Mouse (Mus musculus): Measurements from ENCODE around the gene Chst3.

Chst3 gene

GRCm38 (mm10) chr10:60220607-60221006 lies 1.5 kb upstream of the Chst3 start:
- no peak overlapping the region for H3K4me3 ChIP-seq (replicated peaks; ENCODE audit: low read length)

GRCm38 (mm10) chr10:60220042-60220523 lies 1.0 kb upstream of the Chst3 start:
- peaks cover 16% of the 10 kb centered on the region for H3K9me3 ChIP-seq (ENCODE audit: low read length)
- peaks cover 58% of the 10 kb centered on the region for H3K27me3 ChIP-seq (ENCODE audit: insufficient read depth, low read length)
- peaks cover 56% of the 10 kb centered on the region for H3K4me1 ChIP-seq (replicated peaks; ENCODE audit: low read depth, low read length)
- TF ChIP-seq POU5F1 (IDR thresholded peaks at IDR 0.05; ENCODE audit: borderline replicate concordance, low read length) (no peak), CTCF (conservative IDR thresholded peaks at IDR 0.05; ENCODE audit: low read length) (no peak), NANOG (IDR thresholded peaks at IDR 0.05; ENCODE audit: borderline replicate concordance, low read length) (no peak)
- no peak overlapping the region for H3K4me3 ChIP-seq (replicated peaks; ENCODE audit: low read length)
- H3K36me3 ChIP-seq (ENCODE audit: insufficient read depth, low read length) = 0 out of 2 replicates have a peak, but pooled peaks cover 6% of the 10 kb centered on the region

More at GRCm38 (mm10) chr10:60220607-60221006, 1.5 kb upstream of the Chst3 start:
- 0 out of 2 replicates have a peak, but pooled peaks cover 6% of the 10 kb centered on the region for H3K36me3 ChIP-seq (ENCODE audit: insufficient read depth, low read length)
- H3K4me1 ChIP-seq (replicated peaks; ENCODE audit: low read depth, low read length) = peaks cover 51% of the 10 kb centered on the region
- peaks cover 12% of the 10 kb centered on the region for H3K9me3 ChIP-seq (ENCODE audit: low read length)
- H3K27me3 ChIP-seq (ENCODE audit: insufficient read depth, low read length) = peaks cover 54% of the 10 kb centered on the region
- TF ChIP-seq POU5F1 (IDR thresholded peaks at IDR 0.05; ENCODE audit: borderline replicate concordance, low read length) = no peak
- no peak for TF ChIP-seq CTCF (conservative IDR thresholded peaks at IDR 0.05; ENCODE audit: low read length)
- no peak for TF ChIP-seq NANOG (IDR thresholded peaks at IDR 0.05; ENCODE audit: borderline replicate concordance, low read length)

- peaks cover 65% of the 10 kb centered on the region for H3K27me3 ChIP-seq (ENCODE audit: insufficient read depth, low read length)
- no peak for TF ChIP-seq NANOG (IDR thresholded peaks at IDR 0.05; ENCODE audit: borderline replicate concordance, low read length)
- 0 out of 2 replicates have a peak, but pooled peaks cover 6% of the 10 kb centered on the region for H3K36me3 ChIP-seq (ENCODE audit: insufficient read depth, low read length)
- H3K4me3 ChIP-seq (replicated peaks; ENCODE audit: low read length) = peak overlapping the region; percentile 86
- peaks cover 16% of the 10 kb centered on the region for H3K9me3 ChIP-seq (ENCODE audit: low read length)
- peaks cover 66% of the 10 kb centered on the region for H3K4me1 ChIP-seq (replicated peaks; ENCODE audit: low read depth, low read length)
Measured at GRCm38 (mm10) chr10:60218033-60218590, 948 bp downstream of the Chst3 start.

- Histone ChIP-seq H3K36me3 (ENCODE audit: insufficient read depth, low read length) (0 out of 2 replicates have a peak, but pooled peaks cover 6% of the 10 kb centered on the region), H3K27me3 (ENCODE audit: insufficient read depth, low read length) (peaks cover 68% of the 10 kb centered on the region), H3K4me1 (replicated peaks; ENCODE audit: low read depth, low read length) (peaks cover 76% of the 10 kb centered on the region), H3K4me3 (replicated peaks; ENCODE audit: low read length) (no peak overlapping the region), H3K9me3 (ENCODE audit: low read length) (peaks cover 16% of the 10 kb centered on the region)
- TF ChIP-seq NANOG (IDR thresholded peaks at IDR 0.05; ENCODE audit: borderline replicate concordance, low read length) = no peak
- TF ChIP-seq CTCF (conservative IDR thresholded peaks at IDR 0.05; ENCODE audit: low read length) = no peak
- TF ChIP-seq POU5F1 (IDR thresholded peaks at IDR 0.05; ENCODE audit: borderline replicate concordance, low read length) = no peak
Measured at GRCm38 (mm10) chr10:60216331-60217095, 2.5 kb downstream of the Chst3 start.

GRCm38 (mm10) chr10:60215077-60215960 lies 3.7 kb downstream of the Chst3 start:
- Histone ChIP-seq H3K27me3 (ENCODE audit: insufficient read depth, low read length) (peaks cover 61% of the 10 kb centered on the region), H3K4me3 (replicated peaks; ENCODE audit: low read length) (no peak overlapping the region), H3K4me1 (replicated peaks; ENCODE audit: low read depth, low read length) (peaks cover 73% of the 10 kb centered on the region), H3K9me3 (ENCODE audit: low read length) (peaks cover 16% of the 10 kb centered on the region), H3K36me3 (ENCODE audit: insufficient read depth, low read length) (0 out of 2 replicates have a peak, but pooled peaks cover 6% of the 10 kb centered on the region)
- TF ChIP-seq NANOG (IDR thresholded peaks at IDR 0.05; ENCODE audit: borderline replicate concordance, low read length) = no peak
- no peak for TF ChIP-seq CTCF (conservative IDR thresholded peaks at IDR 0.05; ENCODE audit: low read length)
- no peak for TF ChIP-seq POU5F1 (IDR thresholded peaks at IDR 0.05; ENCODE audit: borderline replicate concordance, low read length)

- Histone ChIP-seq H3K9me3 (ENCODE audit: low read length) (peaks cover 16% of the 10 kb centered on the region), H3K27me3 (ENCODE audit: insufficient read depth, low read length) (peaks cover 36% of the 10 kb centered on the region), H3K36me3 (ENCODE audit: insufficient read depth, low read length) (0 out of 2 replicates have a peak, but pooled peaks cover 6% of the 10 kb centered on the region), H3K4me3 (replicated peaks; ENCODE audit: low read length) (peak overlapping the region; percentile 29; the same call in 1 of the 2 replicates), H3K4me1 (replicated peaks; ENCODE audit: low read depth, low read length) (peaks cover 59% of the 10 kb centered on the region)
- TF ChIP-seq NANOG (IDR thresholded peaks at IDR 0.05; ENCODE audit: borderline replicate concordance, low read length) (no peak), POU5F1 (IDR thresholded peaks at IDR 0.05; ENCODE audit: borderline replicate concordance, low read length) (no peak), CTCF (conservative IDR thresholded peaks at IDR 0.05; ENCODE audit: low read length) (no peak)
Measured at GRCm38 (mm10) chr10:60212589-60213379, 6.3 kb downstream of the Chst3 start.

- H3K4me1 ChIP-seq (replicated peaks; ENCODE audit: low read depth, low read length) = peaks cover 57% of the 10 kb centered on the region
- no peak for TF ChIP-seq CTCF (conservative IDR thresholded peaks at IDR 0.05; ENCODE audit: low read length)
- TF ChIP-seq NANOG (IDR thresholded peaks at IDR 0.05; ENCODE audit: borderline replicate concordance, low read length) = no peak
- no peak for TF ChIP-seq POU5F1 (IDR thresholded peaks at IDR 0.05; ENCODE audit: borderline replicate concordance, low read length)
- H3K9me3 ChIP-seq (ENCODE audit: low read length) = peaks cover 14% of the 10 kb centered on the region
- no peak overlapping the region for H3K4me3 ChIP-seq (replicated peaks; ENCODE audit: low read length)
- H3K27me3 ChIP-seq (ENCODE audit: insufficient read depth, low read length) = peaks cover 23% of the 10 kb centered on the region
- 0 out of 2 replicates have a peak, but pooled peaks cover 6% of the 10 kb centered on the region for H3K36me3 ChIP-seq (ENCODE audit: insufficient read depth, low read length)
Measured at GRCm38 (mm10) chr10:60211501-60212005, 7.5 kb downstream of the Chst3 start.
